Mouse (Mus musculus) fat pad, adult 2 months (tissue): ENCODE measurements around the gene Igf2bp3.
A peak's percentile ranks its signal among the peaks of the same experiment; 100 is the strongest.
"Not testable (repeated sequence)": the region's sequence is repeated elsewhere in the genome, so short reads cannot be mapped to it uniquely, and the experiment has no call there.

Experiments used
- DNase-seq: peaks from one replicate; pipeline ENCODE4 v3.0.0-alpha.2; 2011; ENCODE audit warnings: low read depth, low spot score; ENCODE audit errors: extremely low read depth

The Igf2bp3 gene

DNA sequence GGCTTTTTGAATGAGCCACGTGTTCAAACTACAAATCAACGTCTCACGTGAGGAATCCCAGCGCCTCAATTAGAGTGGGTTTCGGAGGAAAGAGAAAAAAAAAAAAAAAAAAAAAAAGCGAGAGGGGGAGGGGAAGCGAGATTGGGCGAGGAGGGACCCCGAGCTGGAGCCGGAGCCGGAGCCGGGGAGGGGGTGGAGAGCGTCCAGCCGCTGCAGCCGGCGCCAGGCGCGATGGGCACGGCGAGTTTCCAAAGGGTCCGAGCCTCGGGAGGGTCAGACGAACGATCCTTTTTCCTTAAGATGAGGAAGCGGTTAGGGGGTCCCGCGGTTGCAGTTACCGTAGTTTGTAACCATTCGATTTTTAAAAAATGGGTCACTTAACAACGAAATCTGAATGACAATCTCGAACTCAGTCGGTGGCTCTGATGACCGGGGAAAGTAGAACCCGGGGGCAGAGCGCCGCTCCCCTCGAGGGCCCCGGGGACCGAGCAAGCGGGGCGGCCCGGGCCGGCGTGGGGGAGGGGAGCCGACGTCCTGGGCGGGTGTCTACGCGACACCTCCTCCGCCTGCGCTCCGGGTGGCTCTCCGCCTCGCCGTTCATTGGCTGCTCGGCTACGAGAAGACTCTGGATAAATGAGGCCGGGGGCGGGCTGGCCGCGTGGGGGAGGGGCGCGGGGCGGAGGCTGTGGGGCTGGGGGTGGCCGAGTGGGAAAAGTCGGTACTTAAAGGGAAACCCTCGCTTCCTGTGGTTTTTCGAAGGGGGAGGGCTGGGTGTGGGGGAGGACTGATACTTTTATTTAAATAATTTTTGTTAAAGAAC, at the start of gene Igf2bp3:
Gene Igf2bp3, minus strand, starts transcription at position 30 of the 820 bp plus-strand sequence.
- DNase-seq: no peak

GRCm38 (mm10) chr6:49264446-49264845, 49.7 kb upstream of the Igf2bp3 start:
- not testable (repeated sequence) for DNase-seq

- DNase-seq: no peak
Measured at GRCm38 (mm10) chr6:49263847-49264243, 49.1 kb upstream of the Igf2bp3 start, which contains the start of gene Tra2a. Tra2a (minus strand) TSS chr6:49264033.

- DNase-seq: no peak
Measured at GRCm38 (mm10) chr6:49263081-49263846, 48.5 kb upstream of the Igf2bp3 start.

GRCm38 (mm10) chr6:49262421-49262820, 47.7 kb upstream of the Igf2bp3 start:
- no peak for DNase-seq

GRCm38 (mm10) chr6:49259711-49260110, 45.0 kb upstream of the Igf2bp3 start:
- DNase-seq: no peak

DNA sequence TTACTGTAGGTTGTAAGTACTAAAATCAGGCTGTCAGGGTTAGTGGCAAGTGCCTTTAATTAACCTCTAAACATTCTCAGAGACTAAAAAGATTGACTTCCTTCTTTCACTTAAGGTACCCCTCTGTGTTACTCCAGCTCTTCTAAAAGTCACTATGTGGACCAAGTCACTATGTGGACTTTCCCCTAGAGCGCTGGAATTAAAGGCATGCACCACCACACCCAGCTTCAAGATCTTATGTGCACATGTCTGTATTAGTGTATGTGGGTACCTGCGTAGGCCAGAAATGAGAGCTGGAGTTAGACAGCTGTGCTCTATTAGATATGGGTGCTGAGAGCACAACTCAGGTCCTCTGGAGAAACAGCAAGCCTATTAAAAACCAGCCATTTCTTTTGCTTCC, 43.1 kb upstream of the Igf2bp3 start:
- DNase-seq: no peak

DNA sequence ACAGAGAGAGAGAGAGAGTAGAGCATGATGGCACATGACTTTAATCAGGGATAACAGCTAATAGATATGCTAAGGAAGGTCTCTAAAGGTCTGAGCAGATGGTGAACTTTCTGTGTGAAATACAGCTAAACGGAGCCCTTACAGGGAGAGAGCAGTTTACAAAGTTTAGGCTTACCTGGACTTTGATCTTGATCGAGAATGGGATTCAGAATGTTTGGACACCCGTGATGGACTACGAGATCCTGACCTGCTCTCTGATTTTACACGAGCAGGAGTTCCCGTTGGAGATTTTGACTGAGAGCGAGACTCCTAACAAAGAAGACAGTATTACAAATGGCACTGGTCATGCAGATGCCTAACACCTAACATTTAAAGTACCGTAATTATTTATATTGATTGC, 37.5 kb upstream of the Igf2bp3 start:
- no peak for DNase-seq

DNA sequence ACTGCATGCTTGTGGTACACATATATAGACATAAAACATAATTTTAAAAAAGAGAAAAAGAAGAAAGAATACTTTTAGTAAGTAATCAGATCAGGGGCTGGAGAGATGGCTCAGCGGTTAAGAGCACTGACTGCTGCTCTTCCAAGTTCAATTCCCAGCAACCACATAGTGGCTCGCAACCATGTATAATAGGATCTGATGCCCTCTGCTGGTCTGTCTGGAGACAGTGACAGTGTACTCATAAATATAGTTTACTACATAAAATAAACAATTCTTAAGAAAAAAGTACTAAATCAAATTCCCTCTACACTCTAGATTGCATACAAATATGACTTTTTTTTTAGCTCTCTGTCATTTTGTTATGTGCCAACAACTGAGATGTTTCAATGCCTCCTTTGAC, 36.4 kb upstream of the Igf2bp3 start:
- no peak for DNase-seq

GRCm38 (mm10) chr6:49247246-49247645, 32.5 kb upstream of the Igf2bp3 start:
- DNase-seq: no peak

DNA sequence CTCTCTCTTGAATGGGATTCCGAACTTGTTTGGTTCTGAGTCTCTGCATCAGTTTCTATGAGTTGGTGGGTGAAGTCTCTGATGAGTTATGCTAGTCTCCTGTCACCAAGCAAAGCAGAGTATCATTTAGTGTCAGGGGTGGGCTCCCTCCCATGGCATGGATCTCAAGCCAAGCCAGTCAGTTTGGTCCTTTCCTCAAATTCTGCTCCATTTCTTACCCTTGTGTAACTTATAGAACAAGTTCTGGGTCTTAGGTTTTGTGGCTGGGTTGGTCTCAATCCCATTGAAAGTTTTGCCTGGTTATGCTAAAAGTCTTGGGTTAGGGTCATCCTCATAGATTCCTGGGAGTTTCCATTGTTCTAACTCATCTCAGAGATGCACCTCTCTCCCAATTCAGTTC, 27.6 kb upstream of the Igf2bp3 start:
- DNase-seq: no peak

DNA sequence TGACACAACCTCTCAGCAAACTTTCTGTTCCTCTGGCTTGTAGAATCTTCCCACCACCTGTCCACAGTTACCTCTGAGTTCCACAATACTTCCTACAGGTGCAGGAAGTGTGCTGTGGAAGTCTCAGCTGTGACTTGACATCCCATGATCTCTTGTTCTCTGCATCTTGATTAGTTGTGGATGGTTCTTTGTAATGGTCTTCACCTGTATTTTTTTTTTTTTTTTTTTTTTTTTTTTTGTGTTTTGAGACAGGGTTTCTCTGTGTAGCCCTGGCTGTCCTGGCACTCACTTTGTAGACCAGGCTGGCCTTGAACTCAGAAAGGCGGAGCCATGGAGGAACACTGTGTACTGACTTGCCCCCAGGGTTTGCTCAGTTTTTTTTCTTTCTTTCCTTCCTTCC, 26.8 kb upstream of the Igf2bp3 start:
- DNase-seq: no peak

GRCm38 (mm10) chr6:49236331-49236730, 21.6 kb upstream of the Igf2bp3 start:
- DNase-seq: peak; percentile 13

GRCm38 (mm10) chr6:49233356-49233755, 18.6 kb upstream of the Igf2bp3 start:
- no peak for DNase-seq

DNA sequence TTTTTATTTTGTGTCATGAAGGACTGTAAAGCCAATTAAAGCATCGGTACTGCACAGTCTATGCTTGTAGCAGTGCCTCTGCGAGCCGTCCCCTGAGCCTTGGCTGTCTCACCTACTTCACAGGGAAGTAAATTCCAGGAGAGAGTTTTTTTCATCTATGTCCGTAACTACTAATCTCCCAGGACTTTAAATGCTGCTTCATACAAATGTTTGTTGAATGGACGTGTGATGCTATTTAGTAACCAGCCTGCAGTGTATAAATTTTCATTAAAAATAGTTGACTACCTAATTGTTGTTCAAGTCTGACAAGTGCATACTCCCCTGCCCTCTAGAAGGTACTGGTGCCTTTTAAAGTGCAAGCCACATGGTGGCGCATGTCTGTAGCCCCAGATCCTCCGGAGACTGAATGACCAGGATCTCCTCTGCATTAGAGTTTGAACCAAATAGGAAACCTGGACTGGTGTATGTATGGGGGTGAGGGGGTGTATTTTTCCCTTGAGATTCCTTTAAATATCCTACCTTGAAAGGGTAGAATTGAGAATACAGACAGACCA, 13.4 kb upstream of the Igf2bp3 start:
- no peak for DNase-seq

DNA sequence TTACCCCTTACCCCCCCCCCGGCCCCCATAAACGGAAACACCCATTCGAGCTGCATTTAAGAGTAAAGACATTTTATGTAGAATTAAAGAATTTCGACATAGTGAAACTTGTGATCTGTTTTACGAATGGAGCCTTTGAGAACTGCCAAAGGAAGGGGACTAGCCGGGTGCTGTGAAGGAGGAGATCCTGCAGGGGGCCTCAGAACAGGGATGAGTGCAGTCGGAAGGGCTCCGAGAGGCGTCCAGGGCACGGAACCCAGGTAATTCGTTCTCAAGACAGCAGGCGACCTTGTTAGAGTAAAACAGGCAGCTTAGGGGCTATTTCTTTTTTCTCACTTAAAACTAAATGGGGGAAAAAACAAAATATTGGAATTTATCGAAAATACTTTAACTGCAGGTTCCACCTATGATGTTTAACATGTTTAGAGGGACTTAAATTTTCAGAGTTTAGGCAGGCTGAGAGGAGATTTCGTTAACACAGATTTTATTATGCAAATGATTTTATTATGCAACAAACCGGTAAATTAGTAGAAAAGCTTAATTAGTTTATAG, 12.5 kb upstream of the Igf2bp3 start:
- DNase-seq: no peak

- no peak for DNase-seq
Measured at GRCm38 (mm10) chr6:49225728-49226123, 11.0 kb upstream of the Igf2bp3 start.

- no peak for DNase-seq
Measured at GRCm38 (mm10) chr6:49224923-49225727, 10.4 kb upstream of the Igf2bp3 start.

DNA sequence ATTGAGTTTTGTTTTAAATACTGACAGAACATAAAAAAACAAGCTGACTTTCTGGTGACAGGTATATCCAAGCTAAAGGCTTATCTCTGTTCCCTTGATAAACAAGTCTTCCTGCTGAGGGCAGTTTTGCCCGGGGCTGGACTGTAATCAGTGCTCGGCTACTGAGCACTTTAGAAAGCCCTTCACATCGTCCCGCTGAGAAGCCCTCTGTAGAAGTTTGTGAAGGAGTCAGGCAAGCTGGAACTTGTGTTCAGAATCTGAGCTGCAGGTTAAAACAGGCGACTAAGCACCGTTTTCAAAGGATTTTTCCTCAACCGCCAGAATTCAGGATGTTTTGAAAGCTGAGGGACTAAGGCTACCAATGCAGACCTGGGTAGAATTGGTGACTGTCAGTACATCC, 7.1 kb upstream of the Igf2bp3 start:
- DNase-seq: no peak

DNA sequence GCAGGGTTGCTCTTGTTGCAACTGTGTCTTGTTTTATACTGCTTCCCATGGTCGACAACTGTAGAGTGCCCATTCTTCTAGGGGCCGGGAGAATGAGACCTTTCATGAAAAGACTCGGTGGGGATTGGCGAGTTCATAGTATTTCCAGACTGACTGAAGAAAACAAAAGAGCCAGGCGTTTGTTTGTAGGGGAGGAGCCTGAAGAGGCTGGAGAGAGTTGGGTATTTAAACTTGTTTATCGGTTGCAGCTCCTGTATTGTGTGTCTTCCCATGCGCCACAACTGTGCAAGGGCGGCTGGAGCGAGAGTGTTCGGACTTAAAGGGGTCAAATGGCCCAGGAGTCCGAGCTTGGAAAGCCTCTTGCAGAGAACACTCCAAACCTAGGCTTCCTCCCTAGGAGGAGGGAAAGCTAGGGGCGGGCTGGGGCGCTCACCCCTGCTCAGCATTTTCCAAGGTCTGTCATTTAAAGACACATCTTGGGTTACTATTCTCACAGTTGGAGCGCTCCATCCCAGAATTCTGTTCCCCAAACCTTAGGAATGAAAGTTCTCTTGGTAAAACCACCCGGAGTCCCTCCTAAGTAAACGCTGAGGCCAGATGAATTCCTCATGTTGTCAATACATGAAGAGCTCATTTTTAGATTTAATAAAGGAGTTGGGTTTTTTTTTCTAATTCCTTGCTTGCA, 5.3 kb upstream of the Igf2bp3 start:
- DNase-seq: no peak
